Mouse (Mus musculus) testis, adult 2 months (tissue): ENCODE measurements around the gene Arid3c.

Source experiments
- CTCF ChIP-seq: fragments of 200-500 bp; IDR thresholded peaks from 2 replicates; pipeline ENCODE4 v1.5.1; 2012; ENCODE audit warnings: low read depth, mild to moderate bottlenecking, inconsistent platforms, low read length, moderate library complexity; ENCODE audit not compliant: control insufficient read depth, insufficient read depth, insufficient replicate concordance
- POLR2A ChIP-seq: fragments of 200-500 bp; IDR thresholded peaks from 2 replicates; pipeline ENCODE4 v1.6.1; 2012; ENCODE audit warnings: low read depth, mild to moderate bottlenecking, inconsistent platforms, low read length, moderate library complexity; ENCODE audit not compliant: control insufficient read depth

GRCm38 (mm10) chr4:41682789-41683188 is 48.2 kb downstream of the Arid3c start:
- TF ChIP-seq POLR2A (no peak), CTCF (no peak)
